Mouse (Mus musculus) myocyte (in vitro differentiated cells): ENCODE measurements around the gene Il1f5.

Source experiments
- MAX ChIP-seq: IDR thresholded peaks from one replicate; pipeline ENCODE4 v1.6.1; 2011; ENCODE audit warnings: low read depth, mild to moderate bottlenecking, control low read depth
- POLR2A ChIP-seq: IDR thresholded peaks from one replicate; pipeline ENCODE4 v1.6.1; 2011; ENCODE audit warnings: low read depth, mild to moderate bottlenecking, control low read depth, moderate library complexity; ENCODE audit not compliant: insufficient read length
- POLR2AphosphoS2 ChIP-seq: IDR thresholded peaks from one replicate; pipeline ENCODE4 v1.6.1; 2011; ENCODE audit warnings: low read depth, control low read depth; ENCODE audit not compliant: insufficient read length
- TCF12 ChIP-seq: IDR thresholded peaks from one replicate; pipeline ENCODE4 v1.6.1; 2011; ENCODE audit warnings: mild to moderate bottlenecking, control low read depth; ENCODE audit not compliant: poor library complexity, insufficient read depth, severe bottlenecking

- no peak for TF ChIP-seq MAX
- no peak for TF ChIP-seq POLR2A
- TF ChIP-seq TCF12: no peak
- TF ChIP-seq POLR2AphosphoS2: no peak
These were observed 41.3 kb downstream of the Il1f5 start for GRCm38 (mm10) chr2:24317919-24318598.
